Mouse (Mus musculus) kidney, adult 2 months (tissue): ENCODE data around the gene Large2.

ENCODE experiments used
- CTCF ChIP-seq: fragments of 200-500 bp; conservative IDR thresholded peaks from 2 replicates; pipeline ENCODE4 v1.5.1; 2011; ENCODE audit warnings: low read depth, mild to moderate bottlenecking, control low read depth, low read length, moderate library complexity, mixed read lengths; ENCODE audit not compliant: insufficient read depth, insufficient read length
- POLR2A ChIP-seq: fragments of 200-500 bp; IDR thresholded peaks from one replicate; pipeline ENCODE4 v1.6.1; 2011; ENCODE audit warnings: low read depth, low read length, control low read depth

DNA sequence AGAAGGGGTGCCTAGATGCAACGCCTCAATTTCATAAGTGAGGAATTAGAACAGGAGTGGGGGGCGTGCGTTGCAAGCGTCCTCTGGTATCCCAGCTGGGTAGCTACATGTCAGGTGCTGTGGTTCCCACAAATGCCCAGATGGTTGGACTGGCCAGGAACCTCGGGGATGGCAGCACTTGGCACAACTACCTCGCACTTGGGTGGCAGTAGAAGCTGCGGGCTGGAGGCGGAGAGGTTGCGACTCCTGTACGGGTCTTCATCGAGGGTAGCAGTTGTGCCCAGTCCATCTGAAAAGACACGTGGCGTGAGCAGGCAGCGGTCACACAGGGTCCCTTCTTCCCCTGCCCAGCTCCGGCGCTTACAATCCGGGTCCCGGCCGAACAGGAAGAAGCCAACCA lies 4.3 kb downstream of the Large2 start:
- TF ChIP-seq CTCF: no peak
- TF ChIP-seq POLR2A: no peak
